Mouse (Mus musculus) cerebellum, adult 2 months (tissue): ENCODE results near the gene Pcbp4. TPM values are rescaled to one million over a fixed set of nuclear protein-coding genes. Genes with fewer than 3 reads are reported as not detected.
A peak's percentile ranks its signal among the peaks of the same experiment; 100 is the strongest.

Experiments used
- DNase-seq, 2 experiments: peaks; one replicate each; pipeline ENCODE4 v3.0.0; 2021
- H3K27ac ChIP-seq: fragments of 200-500 bp; 2 replicates; pipeline ENCODE4 v1.5.1; 2012; ENCODE audit warnings: low read length, control low read depth, inconsistent platforms; ENCODE audit not compliant: insufficient read depth
- H3K27me3 ChIP-seq: fragments of 200-500 bp; 2 replicates; pipeline ENCODE4 v1.6.1; 2012; ENCODE audit warnings: inconsistent platforms, mild to moderate bottlenecking, low read length, moderate library complexity; ENCODE audit not compliant: control insufficient read depth, insufficient read depth
- H3K4me1 ChIP-seq: fragments of 200-500 bp; 2 replicates; pipeline ENCODE4 v1.6.1; 2011; ENCODE audit warnings: low read length; ENCODE audit not compliant: control insufficient read depth, insufficient read depth
- H3K4me3 ChIP-seq: fragments of 200-500 bp; replicated peaks from 2 replicates; pipeline ENCODE3; 2011; ENCODE audit warnings: mild to moderate bottlenecking, low read depth, low read length, control low read depth; ENCODE audit not compliant: insufficient read depth
- CTCF ChIP-seq: fragments of 200-500 bp; IDR thresholded peaks from 2 replicates; pipeline ENCODE4 v1.5.1; 2011; ENCODE audit warnings: low read depth, mild to moderate bottlenecking, control low read depth, low read length, moderate library complexity, borderline replicate concordance; ENCODE audit not compliant: insufficient read depth
- POLR2A ChIP-seq: fragments of 200-500 bp; IDR thresholded peaks from 2 replicates; pipeline ENCODE4 v1.6.1; 2011; ENCODE audit warnings: low read length, control low read depth, borderline replicate concordance; ENCODE audit not compliant: insufficient read depth
- WGBS: fragments of 180-500 bp; shearing (Covaris S2); methylation state at CpG from one replicate; pipeline ENCODE4 v1.1.7; 2018; 5-methylcytosine and 5-hydroxymethylcytosine counted together
- polyA plus RNA-seq: library from polyadenylated mRNA; depleted of rRNA; stranded (reverse); fragments of >200 nt; gene quantifications from 2 replicates; pipeline ENCODE4 v1.2.3, GENCODE M21; 2012; rRNA removed

Pcbp4 gene
- 515 and 572 TPM in 2 replicates for polyA plus RNA-seq

- no peaks in the 10 kb centered on the region for H3K27me3 ChIP-seq
- peak within 1 kb of the TSS; percentile 94 for H3K4me3 ChIP-seq
- no peak for TF ChIP-seq CTCF
- no peak for TF ChIP-seq POLR2A
- DNase-seq: peak; percentile 74 to 80
- H3K27ac ChIP-seq: peak within 1 kb of the TSS; percentile 97
- H3K4me1 ChIP-seq: peaks cover 56% of the 10 kb centered on the region
- under 1% methylated on average over 52 of the region's 74 CpGs for WGBS
Observed at GRCm38 (mm10) chr9:106453271-106454070, at the start of gene Pcbp4. TSS of gene Pcbp4 (plus strand) at chr9:106453291.

GRCm38 (mm10) chr9:106405275-106405674 is 47.8 kb upstream of the Pcbp4 start:
- WGBS: 12% methylated on average over 6 of the region's 6 CpGs
- H3K4me3 ChIP-seq: no peak overlapping the region
- no peak for DNase-seq
- TF ChIP-seq CTCF (no peak), POLR2A (no peak)
- no peak overlapping the region for H3K27ac ChIP-seq
- H3K4me1 ChIP-seq: peaks cover 12% of the 10 kb centered on the region
- H3K27me3 ChIP-seq: no peaks in the 10 kb centered on the region

GRCm38 (mm10) chr9:106406443-106407078 is 46.5 kb upstream of the Pcbp4 start:
- Histone ChIP-seq H3K27me3 (no peaks in the 10 kb centered on the region), H3K4me3 (no peak overlapping the region), H3K27ac (no peak overlapping the region), H3K4me1 (peaks cover 12% of the 10 kb centered on the region)
- TF ChIP-seq POLR2A (no peak), CTCF (no peak)
- no peak for DNase-seq
- 58% methylated on average over 8 of the region's 8 CpGs for WGBS

- DNase-seq: no peak
- WGBS: 97% methylated on average over 4 of the region's 4 CpGs
- Histone ChIP-seq H3K4me1 (peaks cover 12% of the 10 kb centered on the region), H3K4me3 (no peak overlapping the region), H3K27ac (no peak overlapping the region), H3K27me3 (no peaks in the 10 kb centered on the region)
- TF ChIP-seq POLR2A (no peak), CTCF (no peak)
Observed at GRCm38 (mm10) chr9:106409096-106409495, 44.0 kb upstream of the Pcbp4 start.

- Histone ChIP-seq H3K4me1 (peaks cover 9% of the 10 kb centered on the region), H3K4me3 (no peak overlapping the region), H3K27ac (no peak overlapping the region), H3K27me3 (no peaks in the 10 kb centered on the region)
- peak; percentile 32 to 40 for DNase-seq
- TF ChIP-seq CTCF (no peak), POLR2A (no peak)
- 51% methylated on average over 2 of the region's 2 CpGs for WGBS
Observed at GRCm38 (mm10) chr9:106410086-106410650, 42.9 kb upstream of the Pcbp4 start.

GRCm38 (mm10) chr9:106411091-106411594 is 41.9 kb upstream of the Pcbp4 start:
- no peak overlapping the region for H3K27ac ChIP-seq
- no peaks in the 10 kb centered on the region for H3K27me3 ChIP-seq
- TF ChIP-seq CTCF: no peak
- no peak for TF ChIP-seq POLR2A
- no peak for DNase-seq
- WGBS: 64% methylated on average over 9 of the region's 9 CpGs
- H3K4me3 ChIP-seq: no peak overlapping the region
- H3K4me1 ChIP-seq: peaks cover 6% of the 10 kb centered on the region

- Histone ChIP-seq H3K27ac (no peak overlapping the region), H3K4me1 (peaks cover 6% of the 10 kb centered on the region), H3K4me3 (no peak overlapping the region), H3K27me3 (no peaks in the 10 kb centered on the region)
- no peak for DNase-seq
- TF ChIP-seq POLR2A (no peak), CTCF (no peak)
- WGBS: 84% methylated on average over 6 of the region's 6 CpGs
Observed at GRCm38 (mm10) chr9:106411729-106412128, 41.4 kb upstream of the Pcbp4 start.
